Mouse (Mus musculus) intestine, embryonic 16.5 days (tissue): Measurements from ENCODE around the gene Sh3pxd2a. TPM values are rescaled to one million over a fixed set of nuclear protein-coding genes. Genes with fewer than 3 reads are reported as not detected.

Experiments used
- ATAC-seq: fragments of 200-750 bp; cut with Nextera tagmentation; 2 replicates; pipeline ENCODE4 v1.8.0; 2017; ENCODE audit warnings: moderate TSS enrichment, moderate library complexity
- H3K27ac ChIP-seq: fragments of 300-500 bp; sonication (generic); 2 replicates; pipeline ENCODE4 v1.5.1; 2014; ENCODE audit warnings: mild to moderate bottlenecking, low read length
- H3K27me3 ChIP-seq: fragments of 300-500 bp; sonication (generic); replicated peaks from 2 replicates; pipeline ENCODE4 v1.6.1; 2014; ENCODE audit warnings: low read length, control low read depth, mixed read lengths; ENCODE audit not compliant: control insufficient read depth, insufficient read depth
- H3K36me3 ChIP-seq: fragments of 300-500 bp; sonication (generic); 2 replicates; pipeline ENCODE4 v1.6.1; 2014; ENCODE audit warnings: low read length, control low read depth; ENCODE audit not compliant: control insufficient read depth, insufficient read depth
- H3K4me1 ChIP-seq: fragments of 300-500 bp; sonication (generic); 2 replicates; pipeline ENCODE4 v1.6.1; 2014; ENCODE audit warnings: low read length, control low read depth, mixed read lengths; ENCODE audit not compliant: control insufficient read depth, insufficient read depth
- H3K4me2 ChIP-seq: fragments of 300-500 bp; sonication (generic); 2 replicates; pipeline ENCODE4 v1.6.1; 2014; ENCODE audit warnings: low read depth, low read length, control low read depth
- H3K4me3 ChIP-seq: fragments of 300-500 bp; sonication (generic); 2 replicates; pipeline ENCODE4 v1.5.1; 2014; ENCODE audit warnings: mild to moderate bottlenecking, low read length
- H3K9ac ChIP-seq: fragments of 300-500 bp; sonication (generic); 2 replicates; pipeline ENCODE4 v1.6.1; 2014; ENCODE audit warnings: low read depth, low read length
- H3K9me3 ChIP-seq: fragments of 300-500 bp; sonication (generic); 2 replicates; pipeline ENCODE4 v1.6.1; 2016; ENCODE audit warnings: low read length, control low read depth; ENCODE audit not compliant: control insufficient read depth
- WGBS: fragments of 180-500 bp; shearing (Covaris S2); extraction: QIAGEN DNeasy Blood & Tissue Kit; methylation state at CpG from one replicate; pipeline ENCODE4 v1.1.7; 2014; 5-methylcytosine and 5-hydroxymethylcytosine counted together
- polyA plus RNA-seq: library from polyadenylated mRNA; unstranded; fragments of >200 nt; fragmentation: Nextera tagmentation; extraction: Ambion mirVana; gene quantifications from 2 replicates; pipeline ENCODE4 v1.2.1, GENCODE M21; 2015

The Sh3pxd2a gene
- polyA plus RNA-seq, 1 experiment from 2014 or later = 3.0 TPM

- no peak overlapping the region for H3K4me2 ChIP-seq
- no peak for ATAC-seq
- no peak overlapping the region for H3K9ac ChIP-seq
- H3K4me3 ChIP-seq = no peak overlapping the region
- H3K4me1 ChIP-seq = peaks cover 39% of the 10 kb centered on the region
- no peaks in the 10 kb centered on the region for H3K9me3 ChIP-seq
- 0 out of 2 replicates have a peak overlapping the region, but pooled peaks have one; percentile 27 for H3K27ac ChIP-seq
- 74% methylated on average over 11 of the region's 11 CpGs for WGBS
- no peaks in the 10 kb centered on the region for H3K27me3 ChIP-seq
- H3K36me3 ChIP-seq = no peaks in the 10 kb centered on the region
Measured at GRCm38 (mm10) chr19:47323096-47323849, 140.9 kb downstream of the Sh3pxd2a start.

- Histone ChIP-seq H3K27me3 (no peaks in the 10 kb centered on the region), H3K9ac (peak overlapping the region; percentile 30), H3K4me1 (peaks cover 49% of the 10 kb centered on the region), H3K4me3 (no peak overlapping the region), H3K27ac (peak overlapping the region; percentile 61), H3K4me2 (peak overlapping the region; percentile 13; the same call in 1 of the 2 replicates), H3K36me3 (no peaks in the 10 kb centered on the region), H3K9me3 (no peaks in the 10 kb centered on the region)
- WGBS = 32% methylated on average over 8 of the region's 8 CpGs
- peak; percentile 53 for ATAC-seq
Measured at GRCm38 (mm10) chr19:47320331-47320668, 143.9 kb downstream of the Sh3pxd2a start.

GRCm38 (mm10) chr19:47319521-47320330 is 144.5 kb downstream of the Sh3pxd2a start:
- Histone ChIP-seq H3K4me1 (peaks cover 54% of the 10 kb centered on the region), H3K9me3 (no peaks in the 10 kb centered on the region), H3K27me3 (no peaks in the 10 kb centered on the region), H3K4me3 (no peak overlapping the region), H3K9ac (peak overlapping the region; percentile 30), H3K4me2 (peak overlapping the region; percentile 13; the same call in 1 of the 2 replicates), H3K27ac (0 out of 2 replicates have a peak overlapping the region, but pooled peaks have one; percentile 20), H3K36me3 (no peaks in the 10 kb centered on the region)
- WGBS = 66% methylated on average over 10 of the region's 10 CpGs
- no peak for ATAC-seq

- no peaks in the 10 kb centered on the region for H3K27me3 ChIP-seq
- ATAC-seq = no peak
- H3K4me1 ChIP-seq = peaks cover 59% of the 10 kb centered on the region
- no peaks in the 10 kb centered on the region for H3K9me3 ChIP-seq
- no peak overlapping the region for H3K4me2 ChIP-seq
- no peaks in the 10 kb centered on the region for H3K36me3 ChIP-seq
- H3K27ac ChIP-seq = no peak overlapping the region
- 86% methylated on average over 8 of the region's 8 CpGs for WGBS
- H3K9ac ChIP-seq = no peak overlapping the region
- H3K4me3 ChIP-seq = no peak overlapping the region
Measured at GRCm38 (mm10) chr19:47319061-47319460, 145.1 kb downstream of the Sh3pxd2a start.

GRCm38 (mm10) chr19:47317063-47317938 is 146.9 kb downstream of the Sh3pxd2a start:
- Histone ChIP-seq H3K4me1 (peaks cover 62% of the 10 kb centered on the region), H3K36me3 (no peaks in the 10 kb centered on the region), H3K9me3 (no peaks in the 10 kb centered on the region), H3K4me3 (no peak overlapping the region), H3K4me2 (no peak overlapping the region), H3K9ac (peak overlapping the region; percentile 47; the same call in 1 of the 2 replicates), H3K27me3 (no peaks in the 10 kb centered on the region), H3K27ac (peak overlapping the region; percentile 73)
- peak; percentile 12; the same call in 1 of the 2 replicates for ATAC-seq
- WGBS = 58% methylated on average over 15 of the region's 15 CpGs

- 77% methylated on average over 19 of the region's 19 CpGs for WGBS
- Histone ChIP-seq H3K4me1 (peaks cover 63% of the 10 kb centered on the region), H3K27ac (peak overlapping the region; percentile 73; the same call in 1 of the 2 replicates), H3K36me3 (no peaks in the 10 kb centered on the region), H3K27me3 (no peaks in the 10 kb centered on the region), H3K9ac (no peak overlapping the region), H3K4me3 (no peak overlapping the region), H3K9me3 (no peaks in the 10 kb centered on the region), H3K4me2 (no peak overlapping the region)
- no peak for ATAC-seq
Measured at GRCm38 (mm10) chr19:47316288-47317062, 147.7 kb downstream of the Sh3pxd2a start.

GRCm38 (mm10) chr19:47315917-47316265 is 148.3 kb downstream of the Sh3pxd2a start:
- Histone ChIP-seq H3K36me3 (no peaks in the 10 kb centered on the region), H3K4me2 (no peak overlapping the region), H3K4me3 (no peak overlapping the region), H3K9ac (no peak overlapping the region), H3K27me3 (no peaks in the 10 kb centered on the region), H3K27ac (no peak overlapping the region), H3K9me3 (no peaks in the 10 kb centered on the region), H3K4me1 (peaks cover 57% of the 10 kb centered on the region)
- WGBS = 34% methylated on average over 1 of the region's 1 CpGs
- ATAC-seq = no peak

GRCm38 (mm10) chr19:47315091-47315916 is 148.9 kb downstream of the Sh3pxd2a start:
- Histone ChIP-seq H3K4me1 (peaks cover 51% of the 10 kb centered on the region), H3K4me2 (peak overlapping the region; percentile 61), H3K27me3 (no peaks in the 10 kb centered on the region), H3K9ac (peak overlapping the region; percentile 57; the same call in 1 of the 2 replicates), H3K36me3 (no peaks in the 10 kb centered on the region), H3K9me3 (no peaks in the 10 kb centered on the region), H3K4me3 (peak overlapping the region; percentile 61), H3K27ac (peak overlapping the region; percentile 93)
- ATAC-seq = no peak
- WGBS = 43% methylated on average over 14 of the region's 14 CpGs
